Mouse (Mus musculus): ENCODE results near the gene Parvb. TPM values are rescaled to one million over a fixed set of nuclear protein-coding genes. Genes with fewer than 3 reads are reported as not detected.

The Parvb gene
- polyA plus RNA-seq, 1 experiment from 2014 or later, result 9.0 TPM

DNA sequence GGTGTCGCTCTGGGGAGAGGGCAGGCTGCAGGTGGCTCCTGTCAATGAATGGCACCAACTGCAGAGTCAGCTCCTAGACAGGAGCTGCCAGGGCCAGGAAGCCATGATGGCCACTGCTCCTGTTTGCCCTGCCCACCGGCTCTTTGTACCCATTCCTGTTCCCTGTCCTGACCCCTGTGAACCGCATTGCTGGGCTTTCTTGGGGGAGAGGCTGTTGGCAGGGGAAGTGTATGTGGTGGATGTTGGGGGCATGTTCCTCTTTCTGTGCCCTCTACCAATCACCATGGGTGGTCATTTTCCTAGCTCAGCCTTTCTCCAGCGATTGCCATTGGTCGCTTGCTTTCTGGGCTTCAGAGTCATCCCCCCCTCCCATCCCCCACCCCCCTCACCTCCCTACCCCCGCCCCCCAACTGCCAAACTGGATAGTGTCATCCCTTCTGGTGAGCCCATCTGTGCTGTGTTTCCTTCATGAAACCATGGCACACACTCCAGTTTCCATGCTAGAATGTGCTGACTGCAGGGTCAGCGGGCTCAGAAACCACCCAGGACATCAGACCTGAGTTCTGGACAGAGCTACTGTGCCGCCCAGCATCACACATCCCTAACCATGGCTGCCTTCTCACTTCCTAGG is 89.8 kb downstream of the Parvb start:
- H3K4me1 ChIP-seq (replicated peaks), result peaks cover 12% of the 10 kb centered on the region; the same call in 1 of the 2 replicates
- H3K36me3 ChIP-seq, result no peaks in the 10 kb centered on the region
- no peak overlapping the region for H3K4me3 ChIP-seq
- no peak overlapping the region for H3K27ac ChIP-seq (replicated peaks)
- no peaks in the 10 kb centered on the region for H3K27me3 ChIP-seq
- no peak overlapping the region for H3K4me2 ChIP-seq
- ATAC-seq (ENCODE audit: low read depth), result no peak
- WGBS, result 86% methylated on average over 8 of the region's 8 CpGs
- H3K9ac ChIP-seq, result no peak overlapping the region
- H3K9me3 ChIP-seq, result no peaks in the 10 kb centered on the region

DNA sequence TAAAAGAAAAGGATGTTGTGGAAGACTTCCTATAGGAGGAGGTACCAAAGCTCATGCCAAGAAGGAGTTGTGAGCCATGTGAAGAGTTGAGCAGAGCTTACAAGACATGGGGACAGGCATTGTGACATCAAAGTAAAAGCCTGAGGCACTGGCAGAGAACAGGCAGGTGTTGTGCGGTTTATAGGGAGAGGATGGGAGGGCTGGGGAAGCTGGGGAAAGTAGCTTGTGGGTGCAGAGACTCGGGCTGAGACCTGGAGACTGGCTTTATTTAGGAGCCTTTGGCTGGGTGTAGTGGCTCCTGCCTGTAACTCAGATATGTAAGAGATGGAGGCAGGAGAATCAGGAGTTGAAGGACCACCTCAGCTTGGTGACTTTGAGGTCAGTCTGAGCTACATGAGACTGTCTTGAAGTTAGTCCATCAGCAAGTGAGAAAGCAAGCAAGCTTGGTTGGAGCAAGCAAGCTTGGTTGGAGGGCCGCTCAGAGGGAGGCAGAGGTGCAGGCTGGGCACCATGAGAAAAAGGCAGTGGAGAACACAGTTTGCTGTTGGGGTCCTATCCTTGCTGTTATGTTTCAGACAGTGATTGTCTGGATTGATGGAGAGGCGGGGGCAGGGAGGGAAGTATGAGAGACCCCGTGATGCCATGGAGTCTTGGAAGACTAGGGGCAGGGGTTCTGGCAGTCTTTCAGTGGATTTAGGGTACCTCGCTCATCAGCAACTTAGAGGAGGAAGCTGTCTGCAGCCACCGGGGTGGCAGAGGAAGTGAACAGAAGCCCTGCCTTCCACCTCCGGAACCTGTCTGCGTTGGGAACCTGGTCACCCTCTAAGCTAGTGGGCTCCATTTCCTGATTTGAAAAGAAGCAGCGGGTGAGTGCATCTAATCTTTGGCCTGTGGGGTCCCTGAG is 92.4 kb downstream of the Parvb start, which contains the start of gene Parvg:
Gene Parvg (plus strand): TSS at position 61 of the 904 bp plus-strand sequence.
- no peak within 1 kb of the TSS for H3K9ac ChIP-seq
- H3K4me2 ChIP-seq, result no peak within 1 kb of the TSS
- ATAC-seq (ENCODE audit: low read depth), result no peak
- no peaks in the 10 kb centered on the region for H3K9me3 ChIP-seq
- no peak within 1 kb of the TSS for H3K4me3 ChIP-seq
- peaks cover 12% of the 10 kb centered on the region; the same call in 1 of the 2 replicates for H3K4me1 ChIP-seq (replicated peaks)
- WGBS, result 83% methylated on average over 10 of the region's 10 CpGs
- no peaks in the 10 kb centered on the region for H3K36me3 ChIP-seq
- H3K27me3 ChIP-seq, result no peaks in the 10 kb centered on the region
- H3K27ac ChIP-seq (replicated peaks), result no peak within 1 kb of the TSS

DNA sequence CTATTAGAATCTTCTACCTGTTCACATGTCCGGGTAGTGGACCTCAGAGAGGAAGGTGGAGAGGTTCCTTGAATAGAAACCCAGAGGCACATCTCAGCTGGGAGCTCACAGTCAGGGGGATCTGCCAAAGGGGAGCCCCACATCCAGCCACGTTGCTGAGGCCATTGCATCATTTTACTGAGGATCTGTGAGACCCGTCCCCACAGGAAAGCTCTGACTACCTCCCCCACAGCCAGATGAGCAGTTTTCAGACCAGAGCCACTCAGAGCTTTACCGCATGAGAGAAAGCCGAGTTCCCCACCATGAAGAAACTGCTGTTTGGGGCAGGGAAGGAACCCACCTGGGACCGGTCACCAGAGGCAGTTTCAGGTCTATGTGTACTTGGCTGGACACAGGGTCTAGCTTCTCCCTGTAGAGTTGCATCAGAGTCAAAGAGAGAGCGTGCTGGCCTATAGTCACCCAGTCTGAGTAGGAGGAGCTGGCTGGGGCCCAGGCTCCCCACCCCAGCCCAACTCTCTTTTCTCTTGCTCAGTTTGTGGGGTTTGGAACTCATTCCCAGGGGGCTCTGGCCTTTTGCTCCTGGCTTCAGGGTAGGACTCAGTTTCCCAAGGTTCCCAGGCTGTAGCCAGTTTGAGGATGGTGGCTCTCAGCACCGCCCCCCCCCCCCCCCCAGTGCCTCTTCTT is 93.2 kb downstream of the Parvb start:
- Histone ChIP-seq H3K27ac (replicated peaks) (no peak overlapping the region), H3K4me3 (no peak overlapping the region), H3K4me1 (replicated peaks) (peaks cover 12% of the 10 kb centered on the region; the same call in 1 of the 2 replicates), H3K9ac (no peak overlapping the region), H3K27me3 (no peaks in the 10 kb centered on the region), H3K9me3 (no peaks in the 10 kb centered on the region), H3K4me2 (no peak overlapping the region), H3K36me3 (no peaks in the 10 kb centered on the region)
- no peak for ATAC-seq (ENCODE audit: low read depth)
- 82% methylated on average over 8 of the region's 8 CpGs for WGBS

DNA sequence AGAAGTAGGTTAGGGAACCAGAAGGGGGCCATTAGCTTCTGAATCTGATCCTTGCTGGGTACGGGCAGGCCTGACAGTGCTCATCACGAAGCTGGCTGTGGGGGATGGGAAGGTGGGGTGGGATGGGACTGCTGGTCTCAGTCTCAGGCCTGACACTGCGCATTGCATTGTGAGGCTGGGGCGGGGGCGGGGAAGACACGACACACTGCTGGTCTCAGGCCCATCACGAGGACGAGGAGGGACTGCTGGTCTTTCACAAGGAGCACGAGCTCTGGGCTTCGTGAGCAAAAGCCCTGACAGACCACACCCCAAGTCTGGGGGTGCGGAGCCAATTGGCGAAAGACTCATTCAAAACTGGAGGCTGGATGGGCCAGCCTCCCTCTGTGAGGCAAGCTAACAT is 93.9 kb downstream of the Parvb start:
- Histone ChIP-seq H3K27me3 (no peaks in the 10 kb centered on the region), H3K4me2 (no peak overlapping the region), H3K4me3 (no peak overlapping the region), H3K27ac (replicated peaks) (no peak overlapping the region), H3K36me3 (no peaks in the 10 kb centered on the region), H3K9ac (no peak overlapping the region), H3K9me3 (no peaks in the 10 kb centered on the region), H3K4me1 (replicated peaks) (peaks cover 12% of the 10 kb centered on the region; the same call in 1 of the 2 replicates)
- WGBS, result 45% methylated on average over 12 of the region's 12 CpGs
- no peak for ATAC-seq (ENCODE audit: low read depth)

DNA sequence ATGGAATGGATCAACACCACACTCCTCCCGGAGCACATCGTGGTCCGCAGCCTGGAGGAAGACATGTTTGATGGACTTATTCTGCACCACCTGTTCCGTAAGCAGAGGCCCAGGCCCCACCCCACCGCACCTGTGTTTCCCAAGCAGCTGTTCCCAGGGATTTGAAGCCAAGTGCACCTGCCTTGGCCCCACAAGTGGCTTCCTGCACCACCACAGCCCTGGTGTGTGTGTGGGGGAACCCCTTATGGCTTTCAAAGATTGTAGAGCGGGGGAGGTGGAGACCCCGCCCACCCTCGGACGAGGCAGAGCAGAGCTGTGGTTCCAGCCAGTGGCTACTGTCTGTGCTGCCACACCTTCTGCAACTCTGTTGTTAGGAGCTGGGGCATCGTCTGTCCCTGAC is 97.0 kb downstream of the Parvb start:
- no peak overlapping the region for H3K9ac ChIP-seq
- H3K36me3 ChIP-seq, result no peaks in the 10 kb centered on the region
- ATAC-seq (ENCODE audit: low read depth), result no peak
- WGBS, result 84% methylated on average over 10 of the region's 10 CpGs
- no peak overlapping the region for H3K27ac ChIP-seq (replicated peaks)
- no peak overlapping the region for H3K4me3 ChIP-seq
- H3K27me3 ChIP-seq, result no peaks in the 10 kb centered on the region
- no peaks in the 10 kb centered on the region for H3K9me3 ChIP-seq
- no peak overlapping the region for H3K4me2 ChIP-seq
- peaks cover 20% of the 10 kb centered on the region; the same call in 1 of the 2 replicates for H3K4me1 ChIP-seq (replicated peaks)

DNA sequence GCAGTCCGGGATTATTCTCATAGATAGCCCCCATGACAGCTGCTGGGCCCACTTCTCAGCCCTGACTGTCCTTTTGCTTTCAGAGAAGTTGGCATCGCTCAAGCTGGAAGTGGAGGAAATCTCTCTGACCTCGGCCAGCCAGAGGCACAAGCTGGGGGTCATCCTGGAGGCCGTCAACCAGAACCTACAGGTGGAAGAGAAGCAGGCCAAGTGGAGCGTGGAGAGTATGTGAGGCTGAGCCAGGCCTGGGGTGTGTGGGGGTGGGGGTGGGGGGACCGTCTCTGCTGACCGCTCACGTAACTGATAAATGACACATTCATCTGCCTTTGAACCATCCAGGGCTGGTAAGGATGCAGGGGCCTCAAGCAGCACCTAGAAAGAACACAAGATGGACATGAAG is 98.1 kb downstream of the Parvb start:
- 87% methylated on average over 8 of the region's 8 CpGs for WGBS
- no peak overlapping the region for H3K4me2 ChIP-seq
- no peak overlapping the region for H3K4me3 ChIP-seq
- H3K27me3 ChIP-seq, result no peaks in the 10 kb centered on the region
- no peak overlapping the region for H3K9ac ChIP-seq
- H3K27ac ChIP-seq (replicated peaks), result no peak overlapping the region
- H3K36me3 ChIP-seq, result no peaks in the 10 kb centered on the region
- peaks cover 18% of the 10 kb centered on the region; the same call in 1 of the 2 replicates for H3K4me1 ChIP-seq (replicated peaks)
- ATAC-seq (ENCODE audit: low read depth), result no peak
- no peaks in the 10 kb centered on the region for H3K9me3 ChIP-seq

DNA sequence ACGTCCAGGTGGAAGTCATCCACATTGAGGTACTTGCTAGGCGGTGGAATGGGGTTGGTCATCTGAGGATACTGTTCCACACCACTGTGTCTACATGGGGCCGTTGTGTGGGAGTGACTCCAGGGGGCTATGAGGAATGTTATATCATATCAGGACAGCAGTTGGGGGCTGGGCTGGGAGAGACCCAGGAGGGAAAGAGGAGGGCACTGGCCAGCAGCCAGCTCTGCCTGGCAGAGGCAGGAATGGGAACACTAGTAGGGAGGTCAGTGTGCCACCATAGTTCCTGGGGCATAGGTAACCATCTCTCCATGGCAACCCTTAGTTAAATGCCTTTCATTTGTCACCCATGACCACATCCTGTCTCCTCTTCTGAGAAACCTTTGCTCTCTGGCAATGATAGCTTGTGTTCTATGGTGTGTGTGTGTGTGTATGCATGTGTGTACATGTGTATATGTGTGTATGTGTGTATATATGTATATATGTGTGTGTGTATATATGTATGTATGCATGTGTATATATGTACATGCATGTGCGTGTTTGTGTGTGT is 99.3 kb downstream of the Parvb start:
- Histone ChIP-seq H3K27me3 (no peaks in the 10 kb centered on the region), H3K9ac (no peak overlapping the region), H3K4me1 (replicated peaks) (peaks cover 8% of the 10 kb centered on the region; the same call in 1 of the 2 replicates), H3K9me3 (no peaks in the 10 kb centered on the region), H3K4me3 (no peak overlapping the region), H3K27ac (replicated peaks) (no peak overlapping the region), H3K36me3 (no peaks in the 10 kb centered on the region), H3K4me2 (no peak overlapping the region)
- 87% methylated on average over 4 of the region's 4 CpGs for WGBS
- ATAC-seq (ENCODE audit: low read depth), result no peak

DNA sequence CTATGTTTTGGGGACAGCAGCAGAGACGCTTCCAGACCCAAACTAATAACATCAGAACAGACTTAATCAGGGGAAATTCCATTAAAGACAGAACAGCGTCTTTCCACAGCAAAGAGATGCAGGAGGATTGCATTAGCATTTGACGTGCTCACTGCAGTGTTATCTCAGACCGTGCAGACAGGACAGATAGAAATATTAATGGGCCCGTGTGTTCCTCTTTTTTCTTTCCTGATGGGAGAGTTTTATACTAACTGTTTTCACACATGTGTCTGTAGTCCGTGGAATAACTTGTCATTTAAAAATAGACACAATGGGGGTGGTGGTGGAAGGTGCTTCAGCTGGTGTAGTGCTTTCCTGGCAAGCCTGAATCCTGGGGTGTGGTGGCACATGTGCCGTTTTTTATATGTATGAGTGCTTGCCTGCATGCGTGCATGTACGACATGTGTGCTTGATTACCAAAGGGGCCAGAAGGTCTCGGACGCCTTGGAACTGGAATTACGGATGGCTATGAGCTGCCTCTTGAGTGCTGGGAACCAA is 104.5 kb downstream of the Parvb start:
- Histone ChIP-seq H3K4me2 (no peak overlapping the region), H3K27ac (replicated peaks) (no peak overlapping the region), H3K9ac (no peak overlapping the region), H3K36me3 (no peaks in the 10 kb centered on the region), H3K9me3 (no peaks in the 10 kb centered on the region), H3K4me3 (no peak overlapping the region), H3K27me3 (no peaks in the 10 kb centered on the region), H3K4me1 (replicated peaks) (0 out of 2 replicates have a peak, but pooled peaks cover 8% of the 10 kb centered on the region)
- no peak for ATAC-seq (ENCODE audit: low read depth)
- 72% methylated on average over 12 of the region's 12 CpGs for WGBS

DNA sequence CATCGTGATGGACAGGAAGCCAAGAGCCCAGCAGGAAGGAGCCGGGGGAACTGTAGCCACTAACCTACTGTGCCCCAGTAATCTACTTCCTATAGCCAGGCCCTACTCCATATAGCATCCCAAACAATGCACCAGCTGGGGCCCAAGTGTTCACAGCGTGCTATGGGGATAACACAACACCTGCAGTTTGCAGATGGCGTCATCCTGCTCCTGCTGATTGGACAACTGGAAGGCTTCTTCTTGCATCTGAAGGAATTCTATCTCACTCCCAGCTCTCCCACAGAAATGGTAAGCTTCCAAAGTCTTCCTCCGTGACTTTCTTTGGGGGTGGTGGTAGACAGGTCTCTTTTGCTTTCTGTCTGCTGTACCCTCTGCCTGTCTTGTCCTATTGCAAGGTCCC is 105.8 kb downstream of the Parvb start:
- 59% methylated on average over 5 of the region's 5 CpGs for WGBS
- Histone ChIP-seq H3K27me3 (no peaks in the 10 kb centered on the region), H3K4me2 (no peak overlapping the region), H3K9ac (no peak overlapping the region), H3K9me3 (no peaks in the 10 kb centered on the region), H3K27ac (replicated peaks) (no peak overlapping the region), H3K4me3 (no peak overlapping the region), H3K4me1 (replicated peaks) (0 out of 2 replicates have a peak, but pooled peaks cover 4% of the 10 kb centered on the region), H3K36me3 (no peaks in the 10 kb centered on the region)
- no peak for ATAC-seq (ENCODE audit: low read depth)

DNA sequence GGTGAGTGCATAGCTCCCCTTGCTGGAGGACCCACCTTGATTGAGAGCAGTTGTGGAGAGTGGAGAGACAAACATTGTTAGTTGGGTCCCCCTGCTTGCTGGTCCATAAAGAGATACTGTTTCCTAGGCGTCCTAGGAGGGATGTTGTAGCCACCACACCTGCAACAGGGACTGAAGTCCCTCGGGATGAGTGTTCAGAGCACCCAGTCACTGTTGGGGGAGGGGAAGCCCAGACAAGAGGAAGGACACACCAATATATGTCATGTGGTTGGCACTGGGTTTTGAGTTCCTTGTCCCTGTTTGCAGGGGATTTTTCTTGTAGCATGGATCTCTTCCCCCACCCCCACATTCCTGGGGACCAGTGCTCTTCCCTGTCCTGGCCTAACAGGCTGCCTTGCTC is 109.1 kb downstream of the Parvb start:
- Histone ChIP-seq H3K4me2 (no peak overlapping the region), H3K4me1 (replicated peaks) (peaks cover 21% of the 10 kb centered on the region), H3K27ac (replicated peaks) (no peak overlapping the region), H3K9me3 (no peaks in the 10 kb centered on the region), H3K27me3 (no peaks in the 10 kb centered on the region), H3K36me3 (no peaks in the 10 kb centered on the region), H3K9ac (no peak overlapping the region), H3K4me3 (no peak overlapping the region)
- ATAC-seq (ENCODE audit: low read depth), result no peak
- 53% methylated on average over 2 of the region's 2 CpGs for WGBS

DNA sequence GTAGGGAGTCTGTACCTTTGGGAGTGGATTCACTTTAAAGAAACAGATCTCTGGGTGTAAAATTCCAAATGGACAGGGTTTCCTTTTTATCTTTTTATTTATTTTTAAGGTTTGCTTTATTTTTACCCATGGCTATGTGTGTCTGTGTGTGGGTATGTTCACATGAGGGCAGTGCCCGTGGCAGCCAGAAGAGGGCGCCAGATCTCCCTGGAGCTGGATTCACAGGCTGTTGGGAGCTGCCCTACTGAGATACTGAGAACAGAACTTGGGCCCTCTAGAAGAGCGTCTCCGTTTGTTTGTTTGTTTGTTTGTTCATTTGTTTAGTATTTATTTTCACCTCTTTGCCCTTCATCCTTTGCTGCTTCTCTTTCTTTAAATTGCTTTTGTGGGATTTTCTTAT is 116.9 kb downstream of the Parvb start:
- Histone ChIP-seq H3K4me2 (no peak overlapping the region), H3K27me3 (no peaks in the 10 kb centered on the region), H3K4me3 (no peak overlapping the region), H3K36me3 (no peaks in the 10 kb centered on the region), H3K9ac (no peak overlapping the region), H3K9me3 (no peaks in the 10 kb centered on the region), H3K4me1 (replicated peaks) (peaks cover 50% of the 10 kb centered on the region), H3K27ac (replicated peaks) (no peak overlapping the region)
- no peak for ATAC-seq (ENCODE audit: low read depth)
- 94% methylated on average over 4 of the region's 4 CpGs for WGBS
